Mouse (Mus musculus) 3T3-L1 (cell line): ENCODE measurements around the gene Mtcp1.
A peak's percentile ranks its signal among the peaks of the same experiment; 100 is the strongest.

Source experiments
- DNase-seq: peaks from one replicate; pipeline ENCODE4 v3.0.0-alpha.2; 2015; ENCODE audit warnings: low read depth, low spot score

The Mtcp1 gene

DNA sequence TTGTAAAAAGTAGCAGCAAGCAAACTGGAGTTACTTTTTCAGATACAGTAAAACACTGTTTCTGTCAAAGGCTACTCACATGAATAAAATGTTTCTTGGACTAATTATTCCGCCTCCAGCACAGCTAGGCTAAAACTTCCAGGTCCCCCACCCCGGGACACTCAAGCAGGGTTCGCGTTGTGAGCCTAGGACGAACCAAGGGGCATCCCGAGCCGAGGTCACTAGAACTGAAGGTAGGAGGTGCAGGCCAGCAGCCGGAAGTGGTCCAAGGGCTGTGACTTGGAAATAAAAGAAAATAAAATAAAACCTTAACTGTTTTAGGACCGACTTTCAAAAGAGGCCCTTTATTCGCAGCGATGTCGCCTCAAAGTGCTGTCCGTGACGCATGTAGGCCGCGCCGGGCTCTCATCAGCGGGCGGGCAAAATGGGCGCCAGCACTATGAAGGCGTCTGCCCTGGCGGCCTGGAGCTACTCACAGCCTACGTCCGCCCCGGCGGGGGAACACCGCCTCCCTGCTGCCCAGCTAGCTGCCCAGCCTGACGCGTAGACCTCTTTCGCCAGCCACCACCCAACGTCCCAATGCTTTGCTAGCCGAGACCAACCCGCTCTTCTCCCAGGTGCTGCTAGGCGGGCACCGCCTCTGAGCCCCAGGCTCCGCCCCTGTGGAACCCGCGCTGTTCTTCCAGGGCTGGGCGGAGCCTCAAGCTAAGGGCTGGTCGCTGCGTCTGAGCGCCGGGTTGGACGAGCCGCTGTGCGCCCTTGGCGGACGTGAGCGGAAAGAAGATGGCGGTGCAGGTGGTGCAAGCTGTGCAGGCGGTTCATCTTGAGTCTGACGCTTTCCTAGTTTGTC is at the start of gene Mtcp1, which contains the start of the genes Cmc4 and Brcc3:
TSS of gene Mtcp1 (minus strand) at position 653 of the 850 bp plus-strand sequence.
TSS of gene Cmc4 (minus strand) at position 649 of the 850 bp plus-strand sequence.
TSS of gene Brcc3 (plus strand) at position 693 of the 850 bp plus-strand sequence.
- DNase-seq: peak; percentile 91

DNA sequence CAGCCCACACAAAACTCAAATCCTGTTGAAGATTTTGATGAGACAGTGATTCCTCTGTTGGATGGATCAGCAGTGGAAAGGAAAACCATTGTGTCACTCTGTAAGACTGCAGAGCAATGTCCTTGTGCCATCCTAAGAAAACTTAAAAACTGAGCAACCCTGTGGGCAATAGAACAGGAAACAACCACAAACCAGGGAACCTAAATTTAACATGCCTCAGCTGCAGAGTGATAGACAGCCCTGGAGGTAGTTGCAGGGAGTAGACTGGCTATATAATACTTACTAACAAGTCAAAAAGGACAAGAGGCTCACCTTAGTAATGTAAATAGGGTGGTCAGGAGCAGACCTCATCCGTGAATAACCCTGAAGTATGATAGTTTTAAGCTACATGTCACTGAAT is 38.2 kb upstream of the Mtcp1 start:
- no peak for DNase-seq

DNA sequence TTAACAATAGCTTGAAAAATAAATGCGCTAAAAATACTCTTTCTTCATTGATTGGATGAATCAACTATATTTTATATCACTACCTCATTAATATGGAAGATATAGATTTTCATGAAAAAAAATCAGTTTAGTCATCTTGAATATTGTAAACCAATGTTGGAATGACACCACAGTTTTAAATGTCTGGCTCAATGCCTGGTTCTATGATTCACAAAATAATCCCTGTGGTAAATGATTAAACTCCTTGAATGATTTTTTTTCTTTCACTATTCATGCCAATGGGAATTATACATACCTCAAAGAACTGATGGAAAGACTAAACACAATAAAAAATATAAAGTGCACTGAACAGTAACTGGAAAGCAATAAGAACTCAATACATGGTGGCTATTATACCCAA is 6.7 kb downstream of the Mtcp1 start:
- DNase-seq: peak; percentile 74

DNA sequence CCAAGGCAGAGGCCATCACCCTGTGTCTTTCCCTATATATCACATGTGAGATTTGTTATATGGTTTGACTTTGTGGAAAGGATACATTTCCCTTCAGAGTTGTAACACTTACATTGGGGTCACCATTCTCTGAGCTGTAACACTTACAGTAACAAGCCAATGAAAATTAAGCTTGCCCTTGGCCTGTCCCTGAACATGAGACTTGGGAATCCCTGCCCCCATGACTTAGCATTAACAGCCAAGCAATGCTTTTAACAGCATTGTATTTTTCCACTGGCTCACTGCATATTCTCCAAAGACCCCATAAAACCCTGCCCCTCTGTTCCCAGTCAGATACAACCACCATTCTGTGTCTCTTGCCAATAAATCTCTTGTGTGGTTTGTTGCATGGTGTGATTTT is 13.0 kb downstream of the Mtcp1 start:
- DNase-seq: no peak

DNA sequence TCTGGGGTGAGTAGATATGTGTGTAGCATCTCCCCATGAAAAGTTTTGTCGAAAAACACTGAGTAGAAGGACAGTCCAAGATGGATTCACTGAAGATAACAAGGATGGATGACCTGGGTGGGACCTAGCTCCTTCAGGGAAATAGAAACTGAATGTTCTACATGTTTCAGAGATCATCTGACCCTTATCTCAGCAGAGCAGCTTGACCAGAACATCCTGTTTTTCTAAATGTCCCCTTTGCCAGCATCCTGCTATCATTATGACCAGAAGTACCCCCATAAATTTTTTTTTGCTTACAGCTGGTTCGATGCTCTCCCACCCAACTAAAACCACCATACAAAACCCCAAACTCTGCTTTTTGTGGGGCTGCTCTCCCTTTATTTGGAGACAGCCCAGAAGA is 13.7 kb downstream of the Mtcp1 start:
- DNase-seq: no peak

DNA sequence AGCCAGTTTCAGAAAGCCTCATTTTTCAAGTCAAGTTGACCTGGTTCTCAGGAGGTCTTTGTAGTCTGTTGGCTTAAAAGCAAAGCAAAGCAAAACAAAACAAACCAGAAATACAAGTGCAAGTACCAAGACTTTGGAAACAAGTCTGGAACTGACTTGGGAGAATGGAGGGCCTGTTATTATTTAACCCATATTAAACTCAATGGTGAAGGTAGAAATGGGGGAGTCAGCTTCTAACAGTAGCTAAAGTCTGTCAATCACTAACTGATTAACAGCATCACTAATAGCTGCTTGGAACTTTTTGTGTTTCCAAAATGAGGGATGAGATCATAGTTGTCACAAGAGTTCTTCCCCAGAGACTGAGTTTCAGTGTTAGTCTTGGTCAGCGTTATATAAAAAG is 16.9 kb downstream of the Mtcp1 start:
- no peak for DNase-seq

DNA sequence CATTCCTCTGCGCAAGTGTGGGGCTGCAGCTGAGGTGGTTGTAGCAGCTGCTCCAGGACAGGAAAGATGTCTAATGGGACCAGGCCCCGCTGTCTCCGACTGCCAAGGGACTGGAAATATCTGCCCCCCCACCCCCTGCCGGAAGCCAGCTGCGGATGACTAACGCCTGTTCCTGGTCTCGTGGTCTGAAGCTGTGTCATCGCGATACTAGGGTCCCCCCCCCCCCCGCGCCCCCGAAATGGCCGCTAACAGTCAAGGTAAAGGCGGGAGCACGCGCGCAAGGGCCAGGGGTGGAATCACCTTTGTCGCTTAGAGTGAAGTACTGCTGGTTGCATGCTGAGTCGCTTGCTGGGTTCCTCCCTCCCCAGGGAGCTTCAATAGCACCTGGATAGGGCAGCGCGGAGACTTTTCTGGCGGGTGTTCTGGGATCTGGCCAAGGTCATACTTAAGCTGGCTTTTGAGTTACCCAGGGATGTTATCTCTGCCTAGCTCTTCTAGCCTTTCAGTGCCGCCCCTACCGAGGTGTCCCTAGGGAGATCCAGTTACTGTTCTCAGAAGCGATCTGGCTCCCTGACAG is 34.1 kb downstream of the Mtcp1 start, which contains the start of the genes Fundc2 and F8:
TSS of gene Fundc2 (plus strand) at position 205 of the 577 bp plus-strand sequence.
TSS of gene F8 (minus strand) at position 421 of the 577 bp plus-strand sequence.
- peak; percentile 92 for DNase-seq

DNA sequence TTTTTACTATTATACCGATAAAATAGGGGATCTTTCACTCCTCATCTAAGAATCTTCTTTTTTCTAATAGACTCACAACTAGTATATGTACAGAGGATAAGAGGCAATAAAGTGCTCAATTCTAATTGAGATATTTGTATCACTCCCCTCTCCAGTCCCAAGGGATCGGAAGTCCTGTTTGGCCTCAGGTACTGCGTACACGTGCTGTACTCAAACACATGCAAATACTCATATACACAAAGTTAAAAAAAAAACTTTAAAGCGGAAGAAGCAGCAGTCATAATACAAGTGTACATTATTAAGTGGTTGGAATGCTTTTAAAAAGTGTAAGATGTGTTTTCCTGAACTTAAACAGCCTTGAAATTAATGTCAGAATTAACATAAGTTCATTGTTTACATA is 34.7 kb downstream of the Mtcp1 start:
- peak; percentile 20 for DNase-seq

DNA sequence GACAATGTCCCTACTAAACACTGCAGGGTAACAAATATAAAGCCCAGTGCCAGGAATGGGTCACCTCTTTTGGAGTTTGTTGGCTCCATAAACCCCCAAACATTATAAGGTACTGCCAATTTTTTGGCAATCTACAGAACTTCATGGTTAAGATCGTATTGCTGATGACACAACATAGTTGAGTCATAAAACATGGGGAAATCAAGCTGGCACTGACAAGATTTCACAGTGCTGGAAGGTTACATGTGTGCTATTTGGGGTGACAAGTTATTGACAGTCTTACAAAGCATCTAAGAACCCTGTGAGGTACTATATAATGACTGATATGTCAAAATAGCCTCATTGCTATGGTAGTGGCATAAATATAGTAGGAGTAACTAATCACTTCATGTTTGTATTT is 35.2 kb downstream of the Mtcp1 start:
- DNase-seq: peak; percentile 58

DNA sequence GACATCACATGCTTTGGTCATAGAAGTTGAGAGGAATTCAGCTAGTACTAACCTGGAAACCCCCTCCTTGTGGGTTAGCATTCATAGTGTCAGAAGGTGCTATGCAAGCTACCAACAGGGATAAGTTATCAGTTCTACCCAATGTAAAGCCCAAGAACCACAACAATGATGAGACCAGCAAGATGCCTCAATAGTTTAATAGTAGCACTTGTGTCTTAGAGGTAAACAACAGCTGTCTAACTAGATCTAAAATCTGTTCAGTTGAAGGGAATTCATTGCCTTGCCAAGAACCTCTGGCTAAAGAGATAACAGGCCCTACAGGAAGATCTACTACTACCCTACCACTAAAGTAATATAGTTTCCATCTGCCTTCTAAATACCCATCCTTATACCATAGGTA is 39.6 kb downstream of the Mtcp1 start:
- DNase-seq: no peak

DNA sequence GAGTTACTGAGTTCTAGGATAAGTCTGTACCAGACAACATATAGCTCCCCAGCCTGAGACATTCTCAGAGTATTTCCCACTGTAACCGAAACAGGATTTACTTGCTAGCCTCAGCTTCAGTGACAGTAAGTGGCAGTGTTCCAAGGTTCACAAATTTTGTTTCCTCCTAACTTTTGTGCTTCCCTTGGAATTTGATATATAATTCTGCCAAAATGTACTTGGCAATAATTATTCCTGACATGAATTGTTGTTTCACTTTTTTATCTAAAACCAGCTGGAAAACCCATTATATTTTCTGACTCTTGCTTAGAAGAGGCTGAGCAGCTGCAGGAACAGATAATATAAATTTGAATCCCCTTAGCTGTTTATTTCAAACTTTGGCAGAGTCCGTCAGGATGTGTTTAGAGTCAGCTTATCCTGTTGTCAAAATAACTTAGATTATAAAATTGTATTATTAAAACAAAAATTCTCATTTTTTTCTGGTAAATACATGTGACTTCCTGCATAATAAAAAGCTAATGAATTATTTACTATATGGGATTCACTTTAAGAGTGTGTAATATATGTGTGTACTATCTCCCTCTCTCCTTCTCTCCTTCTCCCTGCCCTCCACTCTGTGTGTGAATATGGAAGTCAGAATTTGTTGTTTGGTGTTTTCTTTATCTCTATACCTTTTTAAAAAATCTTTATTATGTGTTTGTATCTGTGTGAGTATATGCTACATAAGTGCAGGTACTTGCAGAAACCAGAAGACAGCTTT is 43.5 kb downstream of the Mtcp1 start:
- peak; percentile 10 for DNase-seq

DNA sequence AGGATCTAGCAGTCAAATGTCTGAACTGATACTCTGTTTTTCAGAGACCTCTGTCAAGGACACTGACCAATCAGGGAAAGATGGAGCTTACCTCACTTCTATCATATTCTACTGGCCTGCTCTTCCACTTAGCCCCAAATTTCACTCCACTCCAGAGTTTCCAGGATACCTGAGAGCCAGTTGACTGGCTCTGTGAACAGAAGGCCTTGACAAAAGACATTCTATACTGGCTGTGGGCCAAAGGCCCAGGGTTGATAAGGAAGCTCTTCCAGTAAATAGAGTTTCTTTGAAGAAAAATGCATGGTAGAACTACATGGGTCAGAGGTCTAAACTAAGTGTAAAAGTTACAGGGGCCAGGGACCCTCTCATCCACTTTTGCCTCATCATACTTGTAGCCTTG is 46.2 kb downstream of the Mtcp1 start:
- no peak for DNase-seq
